Mouse (Mus musculus) urinary bladder, postnatal 4 days (tissue): ENCODE measurements at regions not wholly inside any gene's neighbourhood (a gene's known extent, or its start where the extent isn't known, plus 50 kb on each side); places are given as distances from the start of the nearest gene placed in this dataset.
A peak's percentile ranks its signal among the peaks of the same experiment; 100 is the strongest.
"Not testable (repeated sequence)": the region's sequence is repeated elsewhere in the genome, so short reads cannot be mapped to it uniquely, and the experiment has no call there.

Experiments
- DNase-seq, 2 experiments: peaks; one replicate each; pipeline ENCODE4 v3.0.0; 2021 to 2022; ENCODE audit warnings: low spot score in 2 of 2

- DNase-seq = no peak
These were observed 161.3 kb upstream of the Castor2 start for GRCm38 (mm10) chr5:133937967-133938918.

- no peak for DNase-seq
These were observed 164.1 kb upstream of the Castor2 start for GRCm38 (mm10) chr5:133935451-133935850.

- DNase-seq = no peak
These were observed 164.5 kb upstream of the Castor2 start for GRCm38 (mm10) chr5:133935006-133935405.

- no peak for DNase-seq
These were observed 169.4 kb upstream of the Castor2 start for GRCm38 (mm10) chr5:133930101-133930500.

- no peak for DNase-seq
These were observed 172.5 kb upstream of the Castor2 start for GRCm38 (mm10) chr5:133927054-133927453.

- DNase-seq = no peak
These were observed 174.2 kb upstream of the Castor2 start for GRCm38 (mm10) chr5:133925184-133925900.

GRCm38 (mm10) chr5:133922181-133922580, 177.3 kb upstream of the Castor2 start:
- DNase-seq = no peak

- no peak for DNase-seq
These were observed 183.6 kb upstream of the Castor2 start for GRCm38 (mm10) chr5:133915734-133916550.

- DNase-seq = no peak
These were observed 192.1 kb upstream of the Castor2 start for GRCm38 (mm10) chr5:133907442-133907841.

GRCm38 (mm10) chr5:133898025-133898598, 201.4 kb upstream of the Castor2 start:
- no peak for DNase-seq

GRCm38 (mm10) chr5:133890728-133891127, 208.8 kb upstream of the Castor2 start:
- no peak for DNase-seq

- DNase-seq = no peak
These were observed 209.7 kb upstream of the Castor2 start for GRCm38 (mm10) chr5:133889841-133890240.

GRCm38 (mm10) chr5:133885507-133885906, 214.0 kb upstream of the Castor2 start:
- no peak for DNase-seq

GRCm38 (mm10) chr5:133885016-133885415, 214.5 kb upstream of the Castor2 start:
- DNase-seq = peak in 1 of 2 experiments; percentile 26

- no peak for DNase-seq
These were observed 214.9 kb upstream of the Castor2 start for GRCm38 (mm10) chr5:133884593-133884992.

- no peak for DNase-seq
These were observed 255.0 kb upstream of the Castor2 start for GRCm38 (mm10) chr5:133844483-133844882.

- DNase-seq = not testable (repeated sequence)
These were observed 257.3 kb upstream of the Castor2 start for GRCm38 (mm10) chr5:133842059-133842706.

GRCm38 (mm10) chr5:133838286-133838685, 261.2 kb upstream of the Castor2 start:
- no peak for DNase-seq

GRCm38 (mm10) chr5:133833217-133833616, 266.3 kb upstream of the Castor2 start:
- no peak for DNase-seq

- DNase-seq = no peak
These were observed 271.3 kb upstream of the Castor2 start for GRCm38 (mm10) chr5:133828226-133828625.

GRCm38 (mm10) chr5:133823871-133824270, 275.6 kb upstream of the Castor2 start:
- no peak for DNase-seq
